Mouse (Mus musculus): ENCODE measurements around the gene Dock1. TPM values are rescaled to one million over a fixed set of nuclear protein-coding genes. Genes with fewer than 3 reads are reported as not detected.

Dock1 gene
- polyA plus RNA-seq, 1 experiment from 2014 or later = 23.2 TPM

DNA sequence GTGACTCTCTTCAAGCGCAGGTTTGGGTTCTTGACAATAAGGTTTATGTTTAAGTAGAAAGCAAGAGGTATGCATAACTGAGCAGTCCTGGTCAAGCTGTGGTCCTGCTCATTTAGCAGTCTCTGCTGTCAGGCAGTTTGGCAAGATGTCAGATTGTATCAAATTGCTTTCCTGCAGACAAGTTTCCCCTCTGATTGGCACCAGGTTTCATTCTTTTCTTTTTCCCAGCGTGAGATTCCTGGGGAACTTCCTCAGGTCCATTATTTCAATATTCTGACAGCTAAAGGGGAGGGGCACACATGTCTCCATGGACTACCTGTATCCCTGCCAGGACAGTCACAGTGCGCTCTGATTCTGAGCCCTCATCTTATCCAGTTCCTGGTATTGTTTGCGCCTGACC, 153.4 kb downstream of the Dock1 start:
- no peak overlapping the region for H3K4me2 ChIP-seq (ENCODE audit: low read length)
- H3K27me3 ChIP-seq (ENCODE audit: control insufficient read depth, insufficient read depth, low read length) = no peaks in the 10 kb centered on the region
- no peak for ATAC-seq (ENCODE audit: insufficient number of reproducible peaks, insufficient read depth, low FRiP score, low read depth)
- 0 out of 2 replicates have a peak, but pooled peaks cover 7% of the 10 kb centered on the region for H3K36me3 ChIP-seq (ENCODE audit: control insufficient read depth, insufficient read depth, low read length)
- no peak overlapping the region for H3K27ac ChIP-seq (replicated peaks in 1 of 2; ENCODE audit: control insufficient read depth in 1 of 2, insufficient read depth in 1 of 2, low read depth in 2 of 2, low read length in 2 of 2)
- H3K9me3 ChIP-seq (ENCODE audit: control insufficient read depth, low read length) = no peaks in the 10 kb centered on the region
- WGBS = 77% methylated on average over 4 of the region's 4 CpGs
- H3K4me1 ChIP-seq (ENCODE audit: control insufficient read depth in 2 of 2, insufficient read depth in 2 of 2, low read length in 2 of 2) = 0 out of 4 replicates have a peak, but pooled peaks cover 0 to 4% of the 10 kb centered on the region in 2 experiments
- no peak overlapping the region for H3K9ac ChIP-seq (ENCODE audit: low read length)
- no peak overlapping the region for H3K4me3 ChIP-seq (ENCODE audit: control insufficient read depth in 1 of 2, insufficient read depth in 1 of 2, low read depth in 1 of 2, low read length in 2 of 2)

DNA sequence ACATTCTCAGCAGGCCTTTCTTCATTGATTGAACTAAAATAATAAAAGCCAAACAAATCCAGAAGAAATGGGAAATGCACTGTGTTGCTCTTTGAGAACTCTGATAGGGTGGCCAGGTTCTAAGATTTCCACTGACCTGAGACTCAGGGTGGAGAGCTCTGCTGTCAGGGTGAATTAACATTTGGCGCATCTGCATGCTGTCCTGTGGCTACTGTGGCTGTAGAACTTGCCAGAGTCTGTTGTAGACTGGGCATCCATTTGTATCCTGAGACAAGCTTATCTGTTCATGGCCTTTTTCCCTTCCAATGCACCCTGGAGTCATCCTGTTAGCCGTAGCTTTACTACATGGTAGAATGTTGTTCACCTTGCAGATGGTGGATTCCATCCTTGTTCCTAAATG, 169.6 kb downstream of the Dock1 start:
- H3K9ac ChIP-seq (ENCODE audit: low read length) = no peak overlapping the region
- WGBS = 76% methylated on average over 2 of the region's 2 CpGs
- no peaks in the 10 kb centered on the region for H3K27me3 ChIP-seq (ENCODE audit: control insufficient read depth, insufficient read depth, low read length)
- 0 out of 2 replicates have a peak, but pooled peaks cover 5% of the 10 kb centered on the region for H3K36me3 ChIP-seq (ENCODE audit: control insufficient read depth, insufficient read depth, low read length)
- H3K9me3 ChIP-seq (ENCODE audit: control insufficient read depth, low read length) = no peaks in the 10 kb centered on the region
- no peak for ATAC-seq (ENCODE audit: insufficient number of reproducible peaks, insufficient read depth, low FRiP score, low read depth)
- H3K27ac ChIP-seq (replicated peaks in 1 of 2; ENCODE audit: control insufficient read depth in 1 of 2, insufficient read depth in 1 of 2, low read depth in 2 of 2, low read length in 2 of 2) = no peak overlapping the region
- no peak overlapping the region for H3K4me2 ChIP-seq (ENCODE audit: low read length)
- no peaks in the 10 kb centered on the region for H3K4me1 ChIP-seq (ENCODE audit: control insufficient read depth in 2 of 2, insufficient read depth in 2 of 2, low read length in 2 of 2)
- H3K4me3 ChIP-seq (ENCODE audit: control insufficient read depth in 1 of 2, insufficient read depth in 1 of 2, low read depth in 1 of 2, low read length in 2 of 2) = no peak overlapping the region

DNA sequence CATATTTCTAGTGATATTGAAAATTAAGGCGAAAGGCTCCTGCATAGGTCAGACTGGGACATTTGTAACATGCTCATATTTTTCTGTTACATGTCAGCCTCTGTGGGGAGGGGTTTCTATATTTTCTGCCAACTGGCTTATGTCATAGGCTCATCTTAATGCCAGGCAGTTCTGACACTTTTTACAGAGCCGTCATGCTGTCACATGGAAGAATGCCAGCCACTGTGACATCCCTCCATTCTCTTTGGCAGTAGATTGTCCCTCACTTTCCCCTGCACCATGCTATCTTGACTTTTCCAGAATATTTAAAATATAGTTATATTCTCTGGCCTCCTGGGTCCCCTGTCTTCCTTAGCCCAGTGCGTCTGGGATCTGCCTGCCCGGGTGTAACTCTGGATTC, 172.3 kb downstream of the Dock1 start:
- Histone ChIP-seq H3K27ac (replicated peaks in 1 of 2; ENCODE audit: control insufficient read depth in 1 of 2, insufficient read depth in 1 of 2, low read depth in 2 of 2, low read length in 2 of 2) (no peak overlapping the region), H3K27me3 (ENCODE audit: control insufficient read depth, insufficient read depth, low read length) (no peaks in the 10 kb centered on the region), H3K4me2 (ENCODE audit: low read length) (no peak overlapping the region), H3K9ac (ENCODE audit: low read length) (no peak overlapping the region), H3K36me3 (ENCODE audit: control insufficient read depth, insufficient read depth, low read length) (0 out of 2 replicates have a peak, but pooled peaks cover 5% of the 10 kb centered on the region), H3K9me3 (ENCODE audit: control insufficient read depth, low read length) (no peaks in the 10 kb centered on the region), H3K4me1 (ENCODE audit: control insufficient read depth in 2 of 2, insufficient read depth in 2 of 2, low read length in 2 of 2) (no peaks in the 10 kb centered on the region), H3K4me3 (ENCODE audit: control insufficient read depth in 1 of 2, insufficient read depth in 1 of 2, low read depth in 1 of 2, low read length in 2 of 2) (no peak overlapping the region)
- 87% methylated on average over 4 of the region's 4 CpGs for WGBS
- ATAC-seq (ENCODE audit: insufficient number of reproducible peaks, insufficient read depth, low FRiP score, low read depth) = no peak

DNA sequence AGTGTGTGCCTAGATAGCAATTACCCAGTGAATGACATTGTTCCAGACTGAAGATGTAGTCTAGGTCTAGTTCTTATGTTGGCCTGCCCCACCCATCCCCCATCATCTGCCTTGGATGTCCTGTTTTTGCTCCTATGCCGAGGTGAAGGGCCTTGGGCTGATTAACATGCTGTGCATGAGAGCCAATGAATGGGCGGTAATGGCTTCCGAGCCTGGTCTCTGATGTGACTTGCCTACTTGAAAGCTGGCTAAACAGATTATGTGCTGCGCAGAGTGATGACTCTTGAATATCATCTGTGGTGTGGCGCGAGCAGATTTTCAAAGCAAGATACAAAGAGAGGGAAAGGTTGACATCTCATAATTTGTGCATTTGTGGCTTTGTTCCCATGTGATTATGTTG, 191.5 kb downstream of the Dock1 start:
- Histone ChIP-seq H3K4me3 (ENCODE audit: control insufficient read depth in 1 of 2, insufficient read depth in 1 of 2, low read depth in 1 of 2, low read length in 2 of 2) (no peak overlapping the region), H3K36me3 (ENCODE audit: control insufficient read depth, insufficient read depth, low read length) (peaks cover 3% of the 10 kb centered on the region; the same call in 1 of the 2 replicates), H3K4me1 (ENCODE audit: control insufficient read depth in 2 of 2, insufficient read depth in 2 of 2, low read length in 2 of 2) (no peaks in the 10 kb centered on the region), H3K9me3 (ENCODE audit: control insufficient read depth, low read length) (no peaks in the 10 kb centered on the region), H3K27me3 (ENCODE audit: control insufficient read depth, insufficient read depth, low read length) (no peaks in the 10 kb centered on the region), H3K9ac (ENCODE audit: low read length) (no peak overlapping the region), H3K27ac (replicated peaks in 1 of 2; ENCODE audit: control insufficient read depth in 1 of 2, insufficient read depth in 1 of 2, low read depth in 2 of 2, low read length in 2 of 2) (no peak overlapping the region), H3K4me2 (ENCODE audit: low read length) (no peak overlapping the region)
- no peak for ATAC-seq (ENCODE audit: insufficient number of reproducible peaks, insufficient read depth, low FRiP score, low read depth)
- 87% methylated on average over 6 of the region's 6 CpGs for WGBS

DNA sequence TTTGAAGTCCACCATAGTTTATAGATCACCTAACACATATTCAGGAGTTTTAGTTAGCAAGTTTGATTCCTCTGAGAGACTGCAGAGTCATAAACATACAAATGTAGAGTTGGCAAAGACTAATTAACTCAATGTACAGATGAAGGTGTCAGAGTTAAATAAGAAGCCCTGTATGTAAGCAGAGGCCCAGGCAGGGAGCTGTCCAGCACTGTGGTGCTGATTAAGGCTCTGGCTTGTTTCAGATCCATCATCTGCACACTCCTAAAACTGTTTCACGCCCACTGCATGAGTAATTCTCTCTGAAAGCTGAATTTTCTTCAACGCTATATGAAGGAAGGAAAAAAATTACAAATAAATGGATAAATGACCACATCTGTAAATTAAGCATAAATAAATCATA, 193.7 kb downstream of the Dock1 start:
- Histone ChIP-seq H3K36me3 (ENCODE audit: control insufficient read depth, insufficient read depth, low read length) (peaks cover 3% of the 10 kb centered on the region; the same call in 1 of the 2 replicates), H3K9me3 (ENCODE audit: control insufficient read depth, low read length) (no peaks in the 10 kb centered on the region), H3K4me2 (ENCODE audit: low read length) (no peak overlapping the region), H3K27ac (replicated peaks in 1 of 2; ENCODE audit: control insufficient read depth in 1 of 2, insufficient read depth in 1 of 2, low read depth in 2 of 2, low read length in 2 of 2) (no peak overlapping the region), H3K4me1 (ENCODE audit: control insufficient read depth in 2 of 2, insufficient read depth in 2 of 2, low read length in 2 of 2) (no peaks in the 10 kb centered on the region), H3K9ac (ENCODE audit: low read length) (no peak overlapping the region), H3K4me3 (ENCODE audit: control insufficient read depth in 1 of 2, insufficient read depth in 1 of 2, low read depth in 1 of 2, low read length in 2 of 2) (no peak overlapping the region), H3K27me3 (ENCODE audit: control insufficient read depth, insufficient read depth, low read length) (no peaks in the 10 kb centered on the region)
- WGBS = 62% methylated on average over 2 of the region's 2 CpGs
- ATAC-seq (ENCODE audit: insufficient number of reproducible peaks, insufficient read depth, low FRiP score, low read depth) = no peak

DNA sequence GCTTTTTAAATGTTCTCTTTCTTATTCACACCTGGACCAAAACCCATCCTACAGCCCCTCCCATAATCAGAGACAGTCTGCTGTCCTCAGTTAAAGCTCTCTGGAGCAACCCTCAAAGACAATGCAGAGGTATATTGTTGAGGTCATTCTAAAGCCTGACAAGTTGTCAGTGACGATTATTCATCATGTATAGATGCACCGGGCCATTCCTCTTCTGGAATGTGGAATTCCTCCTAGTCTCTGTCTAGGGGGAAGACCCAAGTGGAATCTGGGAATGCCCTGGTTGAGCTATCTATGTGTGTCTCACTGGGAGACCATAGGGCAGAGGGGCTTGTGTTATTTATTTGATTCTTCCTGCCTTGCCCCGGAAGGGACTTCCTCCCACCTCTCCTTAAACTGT, 202.1 kb downstream of the Dock1 start:
- no peak for ATAC-seq (ENCODE audit: insufficient number of reproducible peaks, insufficient read depth, low FRiP score, low read depth)
- no peak overlapping the region for H3K4me2 ChIP-seq (ENCODE audit: low read length)
- no peaks in the 10 kb centered on the region for H3K9me3 ChIP-seq (ENCODE audit: control insufficient read depth, low read length)
- WGBS = 66% methylated on average over 3 of the region's 3 CpGs
- no peak overlapping the region for H3K9ac ChIP-seq (ENCODE audit: low read length)
- H3K27ac ChIP-seq (replicated peaks in 1 of 2; ENCODE audit: control insufficient read depth in 1 of 2, insufficient read depth in 1 of 2, low read depth in 2 of 2, low read length in 2 of 2) = no peak overlapping the region
- peaks cover 18% of the 10 kb centered on the region; the same call in 1 of the 2 replicates for H3K36me3 ChIP-seq (ENCODE audit: control insufficient read depth, insufficient read depth, low read length)
- no peaks in the 10 kb centered on the region for H3K27me3 ChIP-seq (ENCODE audit: control insufficient read depth, insufficient read depth, low read length)
- no peak overlapping the region for H3K4me3 ChIP-seq (ENCODE audit: control insufficient read depth in 1 of 2, insufficient read depth in 1 of 2, low read depth in 1 of 2, low read length in 2 of 2)
- H3K4me1 ChIP-seq (ENCODE audit: control insufficient read depth in 2 of 2, insufficient read depth in 2 of 2, low read length in 2 of 2) = no peaks in the 10 kb centered on the region

DNA sequence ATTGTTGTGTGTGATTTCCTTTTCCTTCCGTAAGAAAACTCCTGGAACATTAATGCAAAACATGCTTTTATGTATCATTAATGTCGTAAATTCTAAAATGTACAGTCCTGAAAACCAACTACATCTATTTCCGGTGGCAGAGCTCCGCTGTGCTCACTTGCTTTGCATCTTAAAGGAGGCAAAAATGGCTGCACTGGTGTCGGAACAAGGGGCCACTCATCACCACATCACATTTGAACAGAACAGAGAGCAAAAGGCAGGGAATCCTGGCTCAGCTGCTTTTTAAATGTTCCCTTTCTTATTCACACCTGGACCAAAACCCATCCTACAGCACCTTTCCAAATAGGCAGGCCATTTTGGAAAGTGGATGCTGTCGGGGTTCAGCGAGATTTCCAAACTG, 202.5 kb downstream of the Dock1 start:
- H3K4me3 ChIP-seq (ENCODE audit: control insufficient read depth in 1 of 2, insufficient read depth in 1 of 2, low read depth in 1 of 2, low read length in 2 of 2) = no peak overlapping the region
- ATAC-seq (ENCODE audit: insufficient number of reproducible peaks, insufficient read depth, low FRiP score, low read depth) = no peak
- WGBS = 93% methylated on average over 7 of the region's 7 CpGs
- H3K27me3 ChIP-seq (ENCODE audit: control insufficient read depth, insufficient read depth, low read length) = no peaks in the 10 kb centered on the region
- no peaks in the 10 kb centered on the region for H3K4me1 ChIP-seq (ENCODE audit: control insufficient read depth in 2 of 2, insufficient read depth in 2 of 2, low read length in 2 of 2)
- H3K27ac ChIP-seq (replicated peaks in 1 of 2; ENCODE audit: control insufficient read depth in 1 of 2, insufficient read depth in 1 of 2, low read depth in 2 of 2, low read length in 2 of 2) = no peak overlapping the region
- H3K36me3 ChIP-seq (ENCODE audit: control insufficient read depth, insufficient read depth, low read length) = peaks cover 19% of the 10 kb centered on the region; the same call in 1 of the 2 replicates
- no peaks in the 10 kb centered on the region for H3K9me3 ChIP-seq (ENCODE audit: control insufficient read depth, low read length)
- no peak overlapping the region for H3K4me2 ChIP-seq (ENCODE audit: low read length)
- no peak overlapping the region for H3K9ac ChIP-seq (ENCODE audit: low read length)

DNA sequence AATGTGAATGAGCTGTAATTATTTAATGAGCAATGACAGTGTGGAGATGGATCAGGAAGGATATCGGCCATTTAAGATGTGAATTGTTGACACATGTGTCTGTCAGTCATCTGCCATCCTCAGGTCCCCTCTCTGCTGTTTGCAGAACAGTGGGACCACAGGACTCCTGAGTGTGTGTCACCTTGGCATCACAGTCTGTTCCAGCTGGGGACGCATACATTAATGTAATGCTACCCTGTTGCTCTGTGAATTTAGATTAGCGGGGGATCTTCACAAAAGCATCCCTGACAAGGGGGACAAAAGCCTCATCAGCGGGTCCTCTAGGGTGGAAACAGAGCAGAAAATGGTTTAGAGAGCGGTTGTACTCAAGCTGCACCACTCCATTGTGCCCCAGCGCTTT, 208.5 kb downstream of the Dock1 start:
- Histone ChIP-seq H3K9ac (ENCODE audit: low read length) (no peak overlapping the region), H3K4me3 (ENCODE audit: control insufficient read depth in 1 of 2, insufficient read depth in 1 of 2, low read depth in 1 of 2, low read length in 2 of 2) (no peak overlapping the region), H3K27ac (replicated peaks in 1 of 2; ENCODE audit: control insufficient read depth in 1 of 2, insufficient read depth in 1 of 2, low read depth in 2 of 2, low read length in 2 of 2) (no peak overlapping the region), H3K36me3 (ENCODE audit: control insufficient read depth, insufficient read depth, low read length) (peaks cover 25% of the 10 kb centered on the region; the same call in 1 of the 2 replicates), H3K9me3 (ENCODE audit: control insufficient read depth, low read length) (no peaks in the 10 kb centered on the region), H3K4me1 (ENCODE audit: control insufficient read depth in 2 of 2, insufficient read depth in 2 of 2, low read length in 2 of 2) (peaks cover 3 to 6% of the 10 kb centered on the region in 2 experiments; a peak in 2 of 4 replicates), H3K4me2 (ENCODE audit: low read length) (no peak overlapping the region), H3K27me3 (ENCODE audit: control insufficient read depth, insufficient read depth, low read length) (no peaks in the 10 kb centered on the region)
- no peak for ATAC-seq (ENCODE audit: insufficient number of reproducible peaks, insufficient read depth, low FRiP score, low read depth)
- WGBS = 84% methylated on average over 6 of the region's 6 CpGs
